11 mouse cellular contexts compared by ENCODE assay signal in the genomic region with DNA sequence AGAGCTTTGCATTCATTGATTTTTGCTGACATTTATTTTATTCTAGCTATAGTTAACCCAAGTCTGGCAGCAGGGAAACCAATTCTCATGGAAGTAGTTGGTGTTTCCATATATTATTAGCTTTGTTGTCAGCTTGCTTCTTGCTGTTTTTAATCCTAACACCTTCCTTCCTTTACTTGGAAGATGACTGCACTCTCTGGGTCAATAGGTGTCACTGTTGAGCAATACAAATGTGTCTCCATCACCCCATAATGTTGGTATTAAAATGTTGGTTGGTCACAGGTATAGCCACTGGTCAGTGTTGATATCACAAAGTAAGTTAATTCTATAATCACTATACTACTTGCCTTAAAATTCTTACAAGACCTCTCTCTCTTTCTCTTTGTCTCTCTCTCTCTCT.
DNase-seq lines count a peak whose midpoint lies in the region; ATAC-seq and TF ChIP-seq lines count a peak whose summit lies in the region.
"Had no signal": no experiment of that assay in that cellular context is flagged by ENCODE, and none has a peak within 500 bp of the region (broad histone marks: within the 10 kb centered on the region; RNA-seq: fewer than 3 reads in every experiment).

No protein-coding gene starts in this region.

- H3K9ac ChIP-seq in heart, embryonic 11.5 days (ENCODE audit: low read depth, low read length), result no peak overlapping the region
- H3K9ac ChIP-seq in ES-E14 (ENCODE audit: insufficient read depth, low read depth, low read length, poor library complexity, severe bottlenecking), result no peak overlapping the region
- no peak overlapping the region for H3K9ac ChIP-seq in kidney, embryonic 16.5 days (replicated peaks; ENCODE audit: low read length)

- peak; percentile 16 for DNase-seq in heart, adult 8-10 months (ENCODE audit: low spot score)
- DNase-seq in lung, postnatal 10 days, result peak; percentile 30
- no peak for DNase-seq in lung, adult 2 months
- peak; percentile 13 for DNase-seq in ES-E14 (ENCODE audit: low read depth, low spot score)
- peak; percentile 28 for DNase-seq in lung, postnatal 14 days
- DNase-seq: gastrocnemius, postnatal 36 days; layer of hippocampus, adult 9-11 months; right cerebral cortex, postnatal 14 days had no signal

- 0 out of 2 replicates have a peak, but pooled peaks cover under 1% of the 10 kb centered on the region for H3K4me1 ChIP-seq in heart, embryonic 11.5 days (ENCODE audit: control insufficient read depth, insufficient read depth, low read length)
- H3K4me1 ChIP-seq in lung, adult 2 months (ENCODE audit: control insufficient read depth, insufficient read depth, low read length), result peaks cover 3% of the 10 kb centered on the region; the same call in 1 of the 2 replicates
- no peaks in the 10 kb centered on the region for H3K4me1 ChIP-seq in ES-E14 (ENCODE audit: control insufficient read depth in 2 of 2, insufficient read depth in 2 of 2, low read length in 2 of 2, poor library complexity in 1 of 2)
- peaks cover 4% of the 10 kb centered on the region for H3K4me1 ChIP-seq in kidney, embryonic 16.5 days (ENCODE audit: insufficient read depth, low read length)

- no peak for ATAC-seq in heart, embryonic 11.5 days (replicated peaks; ENCODE audit: insufficient number of reproducible peaks, low FRiP score, low TSS enrichment)
- no peak for ATAC-seq in megakaryocyte, adult 5-6 weeks (ENCODE audit: poor library complexity, severe bottlenecking)
- no peak for ATAC-seq in kidney, embryonic 16.5 days (ENCODE audit: low FRiP score, low TSS enrichment)

- H3K9me3 ChIP-seq in heart, embryonic 11.5 days (replicated peaks; ENCODE audit: control insufficient read depth, low read length), result no peaks in the 10 kb centered on the region
- H3K9me3 ChIP-seq in ES-E14 (ENCODE audit: control insufficient read depth, insufficient read depth, low read depth, low read length), result no peaks in the 10 kb centered on the region
- no peaks in the 10 kb centered on the region for H3K9me3 ChIP-seq in kidney, embryonic 16.5 days (ENCODE audit: low read length)

- no peak for TF ChIP-seq CTCF in lung, adult 2 months (IDR thresholded peaks at IDR 0.05; ENCODE audit: insufficient read depth, low read length)

- H3K4me3 ChIP-seq in heart, embryonic 11.5 days (ENCODE audit: low read depth, low read length), result no peak overlapping the region
- H3K4me3 ChIP-seq in lung, adult 2 months (replicated peaks; ENCODE audit: extremely low read depth, low read depth, low read length), result no peak overlapping the region
- no peak overlapping the region for H3K4me3 ChIP-seq in ES-E14 (ENCODE audit: insufficient read depth in 1 of 2, low read depth in 1 of 2, low read length in 2 of 2, poor library complexity in 1 of 2, severe bottlenecking in 1 of 2)
- no peak overlapping the region for H3K4me3 ChIP-seq in kidney, embryonic 16.5 days (ENCODE audit: low read length)

- TF ChIP-seq POLR2A in lung, adult 2 months (IDR thresholded peaks at IDR 0.05; ENCODE audit: borderline replicate concordance, extremely low read depth, low read depth, low read length), result no peak

- H3K36me3 ChIP-seq in heart, embryonic 11.5 days (ENCODE audit: control insufficient read depth, insufficient read depth, low read length), result no peaks in the 10 kb centered on the region
- H3K36me3 ChIP-seq in ES-E14 (ENCODE audit: control insufficient read depth, insufficient read depth, low read length, poor library complexity, severe bottlenecking), result no peaks in the 10 kb centered on the region
- no peaks in the 10 kb centered on the region for H3K36me3 ChIP-seq in kidney, embryonic 16.5 days (ENCODE audit: insufficient read depth, low read length)

- H3K27ac ChIP-seq in heart, embryonic 11.5 days (ENCODE audit: low read depth, low read length), result no peak overlapping the region
- H3K27ac ChIP-seq in ES-E14 (ENCODE audit: insufficient read depth, low read depth, low read length, poor library complexity, severe bottlenecking), result no peak overlapping the region
- no peak overlapping the region for H3K27ac ChIP-seq in kidney, embryonic 16.5 days (ENCODE audit: low read length)

- no peaks in the 10 kb centered on the region for H3K27me3 ChIP-seq in heart, embryonic 11.5 days (ENCODE audit: control insufficient read depth, insufficient read depth, low read length)
- no peaks in the 10 kb centered on the region for H3K27me3 ChIP-seq in kidney, embryonic 16.5 days (ENCODE audit: insufficient read depth, low read length)

- no peak overlapping the region for H3K4me2 ChIP-seq in heart, embryonic 11.5 days
- H3K4me2 ChIP-seq in kidney, embryonic 16.5 days (replicated peaks; ENCODE audit: low read depth, low read length), result no peak overlapping the region

- in situ Hi-C loops in ES-E14 (cut with MboI; ENCODE audit: low sequenced_read_pairs in 2 of 2, unreplicated experiment in 2 of 2), result no loop called here

TF ChIP-seq in ES-E14, 5 proteins besides CTCF, POLR2A, EP300 and RAD21:
- TF ChIP-seq ZNF384 (IDR thresholded peaks at IDR 0.05; ENCODE audit: low read depth, low read length) (no peak), MAFK (IDR thresholded peaks at IDR 0.05; ENCODE audit: insufficient read depth, low read depth, low read length) (no peak)
